Mouse (Mus musculus) small intestine, adult 2 months (tissue): Measurements from ENCODE around the gene Lce6a. TPM values are rescaled to one million over a fixed set of nuclear protein-coding genes. Genes with fewer than 3 reads are reported as not detected.

Source experiments
- H3K27ac ChIP-seq: fragments of 200-500 bp; 2 replicates; pipeline ENCODE4 v1.5.1; 2012; ENCODE audit warnings: low read depth, low read length, control low read depth, inconsistent platforms; ENCODE audit not compliant: insufficient read depth
- H3K27me3 ChIP-seq: fragments of 200-500 bp; 2 replicates; pipeline ENCODE4 v1.6.1; 2012; ENCODE audit warnings: mild to moderate bottlenecking, moderate library complexity, low read length, inconsistent platforms; ENCODE audit not compliant: control insufficient read depth, insufficient read depth
- H3K36me3 ChIP-seq: fragments of 200-500 bp; 2 replicates; pipeline ENCODE4 v1.6.1; 2012; ENCODE audit warnings: mild to moderate bottlenecking, low read length, control low read depth, inconsistent platforms; ENCODE audit not compliant: control insufficient read depth, insufficient read depth
- H3K4me1 ChIP-seq: fragments of 200-500 bp; 2 replicates; pipeline ENCODE4 v1.6.1; 2012; ENCODE audit warnings: low read length, inconsistent platforms, mixed read lengths; ENCODE audit not compliant: control insufficient read depth, insufficient read depth, insufficient read length
- H3K4me3 ChIP-seq: fragments of 200-500 bp; 2 replicates; pipeline ENCODE4 v1.5.1; 2012; ENCODE audit warnings: low read depth, mild to moderate bottlenecking, control low read depth, inconsistent platforms, low read length, moderate library complexity
- CTCF ChIP-seq: fragments of 200-500 bp; IDR thresholded peaks from 2 replicates; pipeline ENCODE4 v1.5.1; 2012; ENCODE audit warnings: low read depth, mild to moderate bottlenecking, control low read depth, inconsistent platforms, low read length, moderate library complexity, mixed read lengths; ENCODE audit not compliant: insufficient replicate concordance, insufficient read length; ENCODE audit errors: extremely low read depth
- POLR2A ChIP-seq: fragments of 200-500 bp; IDR thresholded peaks from 2 replicates; pipeline ENCODE4 v1.6.1; 2012; ENCODE audit warnings: low read depth, mild to moderate bottlenecking, control low read depth, inconsistent platforms, low read length, moderate library complexity
- WGBS: fragments of 180-500 bp; shearing (Covaris S2); methylation state at CpG from one replicate; pipeline ENCODE4 v1.1.7; 2018; 5-methylcytosine and 5-hydroxymethylcytosine counted together
- polyA plus RNA-seq: library from polyadenylated mRNA; depleted of rRNA; stranded (reverse); fragments of >200 nt; gene quantifications from 2 replicates; pipeline ENCODE4 v1.2.3, GENCODE M21; 2012; rRNA removed

Gene Lce6a
- polyA plus RNA-seq, 1 experiment: not detected

GRCm38 (mm10) chr3:92585055-92585454 is 36.4 kb downstream of the Lce6a start:
- no peak overlapping the region for H3K4me3 ChIP-seq
- H3K27me3 ChIP-seq: no peaks in the 10 kb centered on the region
- H3K4me1 ChIP-seq: no peaks in the 10 kb centered on the region
- no peaks in the 10 kb centered on the region for H3K36me3 ChIP-seq
- 56% methylated on average over 1 of the region's 1 CpGs for WGBS
- H3K27ac ChIP-seq: no peak overlapping the region
- TF ChIP-seq POLR2A (no peak), CTCF (no peak)

- 72% methylated on average over 3 of the region's 3 CpGs for WGBS
- Histone ChIP-seq H3K27me3 (no peaks in the 10 kb centered on the region), H3K4me1 (no peaks in the 10 kb centered on the region), H3K36me3 (no peaks in the 10 kb centered on the region), H3K4me3 (no peak overlapping the region), H3K27ac (no peak overlapping the region)
- TF ChIP-seq POLR2A (no peak), CTCF (no peak)
Observed at GRCm38 (mm10) chr3:92583164-92583826, 38.2 kb downstream of the Lce6a start.

DNA sequence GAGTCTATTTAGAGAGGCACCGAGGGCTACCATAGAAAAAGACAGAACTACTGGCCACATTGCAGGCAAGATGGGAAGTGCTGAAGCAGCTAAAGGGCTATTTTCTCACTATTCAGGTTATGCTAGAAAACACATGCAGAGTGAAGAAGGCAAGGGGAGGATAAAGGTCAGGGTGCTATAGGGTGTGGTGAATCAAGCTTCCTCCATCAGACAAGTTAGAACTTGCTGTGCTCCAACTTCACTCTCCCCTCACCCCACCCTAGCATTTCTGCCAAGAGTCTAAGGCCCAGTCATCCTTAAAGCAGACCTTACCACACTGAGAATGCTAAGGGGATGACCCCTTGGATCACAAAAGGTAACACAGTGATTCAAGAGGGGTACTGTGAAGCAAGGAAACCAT is 42.0 kb downstream of the Lce6a start:
- WGBS: 30% methylated on average over 1 of the region's 1 CpGs
- H3K27me3 ChIP-seq: no peaks in the 10 kb centered on the region
- H3K4me3 ChIP-seq: no peak overlapping the region
- H3K4me1 ChIP-seq: no peaks in the 10 kb centered on the region
- H3K27ac ChIP-seq: no peak overlapping the region
- no peaks in the 10 kb centered on the region for H3K36me3 ChIP-seq
- TF ChIP-seq POLR2A (no peak), CTCF (no peak)

DNA sequence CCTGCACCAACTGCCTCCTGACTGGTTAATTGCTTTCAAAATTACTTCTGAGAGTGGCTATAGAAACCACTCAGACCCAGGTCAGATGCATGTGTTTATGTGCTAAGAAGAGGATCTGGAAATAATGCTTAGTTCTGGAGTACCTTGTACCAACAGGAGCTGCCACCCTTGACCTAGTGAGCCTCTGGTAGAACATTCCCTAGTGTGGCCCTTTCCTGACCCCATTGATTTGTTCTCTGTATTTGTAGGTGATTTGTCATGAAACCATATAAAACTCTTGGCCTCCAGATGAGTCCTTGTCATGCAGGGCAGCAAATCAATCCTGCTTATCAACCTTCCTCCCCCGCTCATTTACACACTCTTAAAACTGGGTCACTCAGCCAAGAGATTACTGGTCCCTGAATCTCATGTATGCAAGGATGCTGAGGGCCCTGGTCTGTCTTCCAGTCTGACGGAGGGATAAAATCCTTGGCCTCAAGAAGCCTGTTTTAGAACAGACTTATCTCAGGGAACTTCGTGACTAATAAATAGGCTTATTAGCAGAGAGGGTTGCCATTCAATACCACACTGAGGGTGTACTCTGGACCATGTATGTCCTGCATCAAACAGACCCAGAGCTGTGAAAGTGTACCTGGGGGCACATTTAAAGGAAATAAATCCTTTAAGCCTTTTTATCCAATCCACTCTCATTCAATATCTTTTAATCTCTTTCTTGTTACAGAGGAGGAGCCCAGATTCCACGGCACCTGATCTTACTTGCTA is 42.6 kb downstream of the Lce6a start:
- Histone ChIP-seq H3K36me3 (no peaks in the 10 kb centered on the region), H3K4me3 (no peak overlapping the region), H3K27me3 (no peaks in the 10 kb centered on the region), H3K27ac (no peak overlapping the region), H3K4me1 (no peaks in the 10 kb centered on the region)
- TF ChIP-seq CTCF: no peak
- TF ChIP-seq POLR2A: no peak
- 30% methylated on average over 4 of the region's 4 CpGs for WGBS

GRCm38 (mm10) chr3:92573449-92574041 is 47.9 kb downstream of the Lce6a start, which contains the start of gene Ivl:
Gene Ivl, minus strand, starts transcription at chr3:92573735.
- H3K4me1 ChIP-seq: no peaks in the 10 kb centered on the region
- H3K27ac ChIP-seq: no peak within 1 kb of the TSS
- no peaks in the 10 kb centered on the region for H3K27me3 ChIP-seq
- no peak within 1 kb of the TSS for H3K4me3 ChIP-seq
- H3K36me3 ChIP-seq: no peaks in the 10 kb centered on the region
- no peak for TF ChIP-seq POLR2A
- TF ChIP-seq CTCF: no peak
- WGBS: 62% methylated on average over 1 of the region's 1 CpGs

DNA sequence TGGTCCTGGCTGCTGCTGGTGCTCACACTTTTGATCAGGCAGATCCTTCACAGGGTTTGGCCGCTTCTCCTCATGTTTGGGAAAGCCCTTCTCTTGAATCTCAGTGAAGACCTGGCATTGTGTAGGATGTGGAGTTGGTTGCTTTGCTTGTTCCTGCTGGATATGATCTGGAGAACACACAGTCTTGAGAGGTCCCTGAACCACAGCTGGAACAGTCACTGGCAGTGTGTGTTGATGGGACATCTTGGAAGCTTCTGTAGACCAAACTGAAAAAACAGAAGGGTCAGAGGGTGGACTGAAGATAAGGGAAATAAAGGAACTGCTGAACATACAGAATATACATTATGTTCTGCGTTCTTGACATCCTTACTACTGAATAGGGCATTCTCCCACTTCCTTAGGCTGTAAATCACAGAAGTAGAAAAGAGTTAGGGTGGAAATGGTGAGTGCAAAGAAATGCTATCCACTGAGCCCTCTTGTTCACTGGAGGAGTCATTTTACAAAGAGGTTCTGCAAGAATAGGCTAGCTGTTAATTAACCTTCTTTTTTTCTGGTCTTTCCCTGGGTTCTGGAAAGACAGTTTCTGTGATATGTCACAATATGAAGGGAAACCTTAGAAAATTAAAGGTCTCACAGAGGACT is 48.8 kb downstream of the Lce6a start:
- H3K27me3 ChIP-seq: no peaks in the 10 kb centered on the region
- no peaks in the 10 kb centered on the region for H3K36me3 ChIP-seq
- 58% methylated on average over 2 of the region's 2 CpGs for WGBS
- no peak for TF ChIP-seq POLR2A
- no peak for TF ChIP-seq CTCF
- H3K4me3 ChIP-seq: no peak overlapping the region
- no peaks in the 10 kb centered on the region for H3K4me1 ChIP-seq
- no peak overlapping the region for H3K27ac ChIP-seq

Other genes with a start within 250 kb of the Lce6a start
- gene Sprr2h, start 236.0 kb downstream of the Lce6a start, polyA plus RNA-seq: not detected in 2 replicates
- not detected in 2 replicates for gene Sprr2i, start 213.7 kb downstream of the Lce6a start, polyA plus RNA-seq
- not detected in 2 replicates for gene Sprr2j-ps, start 203.6 kb downstream of the Lce6a start, polyA plus RNA-seq
- gene Gm9774, start 192.2 kb downstream of the Lce6a start, polyA plus RNA-seq: 3.7 and 8.0 TPM in 2 replicates
- not detected in 2 replicates for gene Sprr2k, start 189.1 kb downstream of the Lce6a start, polyA plus RNA-seq
- not detected in 2 replicates for gene Sprr1b, start 182.9 kb downstream of the Lce6a start, polyA plus RNA-seq
- gene Sprr3, start 162.9 kb downstream of the Lce6a start, polyA plus RNA-seq: 0.19 TPM in 1 of 2 replicates, not detected in the other
- 43.3 and 86.0 TPM in 2 replicates for gene Sprr1a, start 135.8 kb downstream of the Lce6a start, polyA plus RNA-seq
- gene Sprr4, start 121.2 kb downstream of the Lce6a start, polyA plus RNA-seq: not detected in 2 replicates
- gene 2310046K23Rik, start 87.1 kb downstream of the Lce6a start, polyA plus RNA-seq: not detected in 2 replicates
- 0.34 TPM in 1 of 2 replicates, not detected in the other for gene Ivl, start 47.9 kb downstream of the Lce6a start, polyA plus RNA-seq
- gene Smcp, start 32.7 kb downstream of the Lce6a start, polyA plus RNA-seq: 0.62 TPM in 1 of 2 replicates, not detected in the other
- not detected in 2 replicates for gene 2210017I01Rik, start 14.2 kb downstream of the Lce6a start, polyA plus RNA-seq
- gene Lce1a1, start 26.6 kb upstream of the Lce6a start, polyA plus RNA-seq: not detected in 2 replicates
- not detected in 2 replicates for gene Lce1b, start 35.3 kb upstream of the Lce6a start, polyA plus RNA-seq
- gene Lce1a2, start 48.7 kb upstream of the Lce6a start, polyA plus RNA-seq: not detected in 2 replicates
- gene Lce1c, start 57.6 kb upstream of the Lce6a start, polyA plus RNA-seq: not detected in 2 replicates
- gene Lce1d, start 65.5 kb upstream of the Lce6a start, polyA plus RNA-seq: not detected in 2 replicates
- not detected in 2 replicates for gene Lce1e, start 87.4 kb upstream of the Lce6a start, polyA plus RNA-seq
- gene Lce1f, start 98.7 kb upstream of the Lce6a start, polyA plus RNA-seq: not detected in 2 replicates
- gene Gm38119, start 117.4 kb upstream of the Lce6a start, polyA plus RNA-seq: not detected in 2 replicates
- gene Lce1g, start 130.7 kb upstream of the Lce6a start, polyA plus RNA-seq: not detected in 2 replicates
- gene Lce1h, start 143.4 kb upstream of the Lce6a start, polyA plus RNA-seq: not detected in 2 replicates
- not detected in 2 replicates for gene Lce1i, start 157.2 kb upstream of the Lce6a start, polyA plus RNA-seq
- not detected in 2 replicates for gene Lce1j, start 168.9 kb upstream of the Lce6a start, polyA plus RNA-seq
- gene Lce1k, start 186.2 kb upstream of the Lce6a start, polyA plus RNA-seq: not detected in 2 replicates
- not detected in 2 replicates for gene Kprp, start 205.6 kb upstream of the Lce6a start, polyA plus RNA-seq
- gene Lce1l, start 229.6 kb upstream of the Lce6a start, polyA plus RNA-seq: not detected in 2 replicates
- not detected in 2 replicates for gene 2310050C09Rik, start 248.6 kb upstream of the Lce6a start, polyA plus RNA-seq